Mouse (Mus musculus) C2C12 (cell line): ENCODE measurements around the gene Lrtm1.

ENCODE experiments used
- CEBPB ChIP-seq: IDR thresholded peaks from one replicate; pipeline ENCODE4 v1.6.1; 2011; ENCODE audit warnings: low read depth, mild to moderate bottlenecking, control low read depth, moderate library complexity
- CTCF ChIP-seq: IDR thresholded peaks from one replicate; pipeline ENCODE4 v1.5.1; 2011; ENCODE audit not compliant: control insufficient read depth, insufficient read depth, insufficient read length
- FOSL1 ChIP-seq: IDR thresholded peaks from one replicate; pipeline ENCODE4 v1.8.0; 2011; ENCODE audit warnings: mild to moderate bottlenecking, low read length; ENCODE audit not compliant: poor library complexity, insufficient read depth, severe bottlenecking
- MAX ChIP-seq: IDR thresholded peaks from one replicate; pipeline ENCODE4 v1.6.1; 2011; ENCODE audit warnings: mild to moderate bottlenecking, control low read depth
- MYOD1 ChIP-seq: IDR thresholded peaks from one replicate; pipeline ENCODE4 v1.6.1; 2011; ENCODE audit warnings: low read depth; ENCODE audit not compliant: control insufficient read depth, insufficient read length
- MYOG ChIP-seq: IDR thresholded peaks from one replicate; pipeline ENCODE4 v1.6.1; 2011; ENCODE audit not compliant: control insufficient read depth, insufficient read length; ENCODE audit errors: extremely low read depth
- USF1 ChIP-seq: IDR thresholded peaks from one replicate; pipeline ENCODE4 v1.6.1; 2011; ENCODE audit warnings: low read depth, mild to moderate bottlenecking, control low read depth, moderate library complexity

GRCm38 (mm10) chr14:29077418-29077817 lies 59.4 kb downstream of the Lrtm1 start:
- no peak for TF ChIP-seq CTCF
- no peak for TF ChIP-seq FOSL1
- no peak for TF ChIP-seq MAX
- no peak for TF ChIP-seq MYOG
- no peak for TF ChIP-seq MYOD1
- no peak for TF ChIP-seq CEBPB
- no peak for TF ChIP-seq USF1
